Mouse (Mus musculus): ENCODE results near the gene Mrtfb. TPM values are rescaled to one million over a fixed set of nuclear protein-coding genes. Genes with fewer than 3 reads are reported as not detected.

Gene Mrtfb
- 25.2 and 26.2 TPM in 2 replicates for polyA plus RNA-seq (2014; fragmentation: Nextera tagmentation; extraction: Ambion mirVana)

GRCm38 (mm10) chr16:13255855-13256635, at the start of gene Mrtfb:
Gene Mrtfb (plus strand): TSS chr16:13256481.
- ATAC-seq (replicated peaks; ENCODE audit: insufficient number of reproducible peaks, low FRiP score, low TSS enrichment, low read depth) = peak; percentile 78
- peak; percentile 85 for DNase-seq (ENCODE audit: low spot score)
- Histone ChIP-seq H3K27ac (replicated peaks; ENCODE audit: low read depth, low read length) (peak within 1 kb of the TSS; percentile 77), H3K36me3 (replicated peaks; ENCODE audit: control insufficient read depth, insufficient read depth, low read depth, low read length) (no peaks in the 10 kb centered on the region), H3K4me2 (ENCODE audit: low read depth, low read length) (peak within 1 kb of the TSS; percentile 82), H3K9me3 (replicated peaks; ENCODE audit: control insufficient read depth, low read length) (no peaks in the 10 kb centered on the region), H3K27me3 (ENCODE audit: control insufficient read depth, insufficient read depth, low read length) (no peaks in the 10 kb centered on the region), H3K4me1 (ENCODE audit: control insufficient read depth, insufficient read depth, low read length) (no peaks in the 10 kb centered on the region), H3K4me3 (ENCODE audit: low read depth, low read length) (peak within 1 kb of the TSS; percentile 87), H3K9ac (replicated peaks; ENCODE audit: low read length) (peak within 1 kb of the TSS; percentile 94)
- WGBS = under 1% methylated on average over 47 of the region's 56 CpGs

- H3K4me2 ChIP-seq (ENCODE audit: low read depth, low read length) = no peak overlapping the region
- no peak overlapping the region for H3K4me3 ChIP-seq (ENCODE audit: low read depth, low read length)
- no peaks in the 10 kb centered on the region for H3K27me3 ChIP-seq (ENCODE audit: control insufficient read depth, insufficient read depth, low read length)
- no peaks in the 10 kb centered on the region for H3K36me3 ChIP-seq (replicated peaks; ENCODE audit: control insufficient read depth, insufficient read depth, low read depth, low read length)
- H3K9ac ChIP-seq (replicated peaks; ENCODE audit: low read length) = no peak overlapping the region
- no peaks in the 10 kb centered on the region for H3K9me3 ChIP-seq (replicated peaks; ENCODE audit: control insufficient read depth, low read length)
- DNase-seq (ENCODE audit: low spot score) = no peak
- H3K4me1 ChIP-seq (ENCODE audit: control insufficient read depth, insufficient read depth, low read length) = no peaks in the 10 kb centered on the region
- no peak for ATAC-seq (replicated peaks; ENCODE audit: insufficient number of reproducible peaks, low FRiP score, low TSS enrichment, low read depth)
- no peak overlapping the region for H3K27ac ChIP-seq (replicated peaks; ENCODE audit: low read depth, low read length)
- WGBS = 51% methylated on average over 5 of the region's 5 CpGs
Measured at GRCm38 (mm10) chr16:13207649-13208048, 48.6 kb upstream of the Mrtfb start.

GRCm38 (mm10) chr16:13208087-13208486, 48.2 kb upstream of the Mrtfb start:
- H3K9ac ChIP-seq (replicated peaks; ENCODE audit: low read length) = no peak overlapping the region
- no peak for ATAC-seq (replicated peaks; ENCODE audit: insufficient number of reproducible peaks, low FRiP score, low TSS enrichment, low read depth)
- H3K36me3 ChIP-seq (replicated peaks; ENCODE audit: control insufficient read depth, insufficient read depth, low read depth, low read length) = no peaks in the 10 kb centered on the region
- H3K9me3 ChIP-seq (replicated peaks; ENCODE audit: control insufficient read depth, low read length) = no peaks in the 10 kb centered on the region
- no peaks in the 10 kb centered on the region for H3K4me1 ChIP-seq (ENCODE audit: control insufficient read depth, insufficient read depth, low read length)
- WGBS = 27% methylated on average over 3 of the region's 3 CpGs
- H3K4me3 ChIP-seq (ENCODE audit: low read depth, low read length) = no peak overlapping the region
- DNase-seq (ENCODE audit: low spot score) = no peak
- no peaks in the 10 kb centered on the region for H3K27me3 ChIP-seq (ENCODE audit: control insufficient read depth, insufficient read depth, low read length)
- no peak overlapping the region for H3K27ac ChIP-seq (replicated peaks; ENCODE audit: low read depth, low read length)
- no peak overlapping the region for H3K4me2 ChIP-seq (ENCODE audit: low read depth, low read length)

- Histone ChIP-seq H3K9ac (replicated peaks; ENCODE audit: low read length) (no peak overlapping the region), H3K36me3 (replicated peaks; ENCODE audit: control insufficient read depth, insufficient read depth, low read depth, low read length) (no peaks in the 10 kb centered on the region), H3K4me3 (ENCODE audit: low read depth, low read length) (no peak overlapping the region), H3K27ac (replicated peaks; ENCODE audit: low read depth, low read length) (no peak overlapping the region), H3K4me2 (ENCODE audit: low read depth, low read length) (no peak overlapping the region), H3K27me3 (ENCODE audit: control insufficient read depth, insufficient read depth, low read length) (no peaks in the 10 kb centered on the region), H3K9me3 (replicated peaks; ENCODE audit: control insufficient read depth, low read length) (no peaks in the 10 kb centered on the region), H3K4me1 (ENCODE audit: control insufficient read depth, insufficient read depth, low read length) (no peaks in the 10 kb centered on the region)
- WGBS = 64% methylated on average over 4 of the region's 4 CpGs
- no peak for DNase-seq (ENCODE audit: low spot score)
- ATAC-seq (replicated peaks; ENCODE audit: insufficient number of reproducible peaks, low FRiP score, low TSS enrichment, low read depth) = no peak
Measured at GRCm38 (mm10) chr16:13212781-13213180, 43.5 kb upstream of the Mrtfb start.

- H3K27me3 ChIP-seq (ENCODE audit: control insufficient read depth, insufficient read depth, low read length) = no peaks in the 10 kb centered on the region
- no peaks in the 10 kb centered on the region for H3K9me3 ChIP-seq (replicated peaks; ENCODE audit: control insufficient read depth, low read length)
- no peak for ATAC-seq (replicated peaks; ENCODE audit: insufficient number of reproducible peaks, low FRiP score, low TSS enrichment, low read depth)
- H3K9ac ChIP-seq (replicated peaks; ENCODE audit: low read length) = no peak overlapping the region
- H3K36me3 ChIP-seq (replicated peaks; ENCODE audit: control insufficient read depth, insufficient read depth, low read depth, low read length) = no peaks in the 10 kb centered on the region
- no peak overlapping the region for H3K4me2 ChIP-seq (ENCODE audit: low read depth, low read length)
- DNase-seq (ENCODE audit: low spot score) = no peak
- WGBS = 77% methylated on average over 5 of the region's 5 CpGs
- no peaks in the 10 kb centered on the region for H3K4me1 ChIP-seq (ENCODE audit: control insufficient read depth, insufficient read depth, low read length)
- H3K27ac ChIP-seq (replicated peaks; ENCODE audit: low read depth, low read length) = no peak overlapping the region
- no peak overlapping the region for H3K4me3 ChIP-seq (ENCODE audit: low read depth, low read length)
Measured at GRCm38 (mm10) chr16:13216116-13216952, 39.9 kb upstream of the Mrtfb start.

GRCm38 (mm10) chr16:13217951-13218350, 38.3 kb upstream of the Mrtfb start:
- 86% methylated on average over 8 of the region's 8 CpGs for WGBS
- ATAC-seq (replicated peaks; ENCODE audit: insufficient number of reproducible peaks, low FRiP score, low TSS enrichment, low read depth) = no peak
- DNase-seq (ENCODE audit: low spot score) = no peak

GRCm38 (mm10) chr16:13221475-13221874, 34.8 kb upstream of the Mrtfb start:
- ATAC-seq (replicated peaks; ENCODE audit: insufficient number of reproducible peaks, low FRiP score, low TSS enrichment, low read depth) (no peak), DNase-seq (ENCODE audit: low spot score) (no peak)
- Histone ChIP-seq H3K4me2 (ENCODE audit: low read depth, low read length) (no peak overlapping the region), H3K4me1 (ENCODE audit: control insufficient read depth, insufficient read depth, low read length) (no peaks in the 10 kb centered on the region), H3K4me3 (ENCODE audit: low read depth, low read length) (no peak overlapping the region), H3K27me3 (ENCODE audit: control insufficient read depth, insufficient read depth, low read length) (no peaks in the 10 kb centered on the region), H3K9ac (replicated peaks; ENCODE audit: low read length) (no peak overlapping the region), H3K36me3 (replicated peaks; ENCODE audit: control insufficient read depth, insufficient read depth, low read depth, low read length) (no peaks in the 10 kb centered on the region), H3K9me3 (replicated peaks; ENCODE audit: control insufficient read depth, low read length) (no peaks in the 10 kb centered on the region), H3K27ac (replicated peaks; ENCODE audit: low read depth, low read length) (no peak overlapping the region)
- WGBS = 91% methylated on average over 1 of the region's 1 CpGs

More at GRCm38 (mm10) chr16:13217951-13218350, 38.3 kb upstream of the Mrtfb start:
- Histone ChIP-seq H3K4me1 (ENCODE audit: control insufficient read depth, insufficient read depth, low read length) (no peaks in the 10 kb centered on the region), H3K9me3 (replicated peaks; ENCODE audit: control insufficient read depth, low read length) (no peaks in the 10 kb centered on the region), H3K4me2 (ENCODE audit: low read depth, low read length) (no peak overlapping the region), H3K9ac (replicated peaks; ENCODE audit: low read length) (no peak overlapping the region), H3K27me3 (ENCODE audit: control insufficient read depth, insufficient read depth, low read length) (no peaks in the 10 kb centered on the region), H3K27ac (replicated peaks; ENCODE audit: low read depth, low read length) (no peak overlapping the region), H3K36me3 (replicated peaks; ENCODE audit: control insufficient read depth, insufficient read depth, low read depth, low read length) (no peaks in the 10 kb centered on the region), H3K4me3 (ENCODE audit: low read depth, low read length) (no peak overlapping the region)

GRCm38 (mm10) chr16:13232043-13232442, 24.2 kb upstream of the Mrtfb start:
- no peak overlapping the region for H3K27ac ChIP-seq (replicated peaks; ENCODE audit: low read depth, low read length)
- 84% methylated on average over 7 of the region's 7 CpGs for WGBS

More at GRCm38 (mm10) chr16:13232043-13232442, 24.2 kb upstream of the Mrtfb start:
- H3K9me3 ChIP-seq (replicated peaks; ENCODE audit: control insufficient read depth, low read length) = no peaks in the 10 kb centered on the region
- no peak overlapping the region for H3K4me2 ChIP-seq (ENCODE audit: low read depth, low read length)
- no peak overlapping the region for H3K4me3 ChIP-seq (ENCODE audit: low read depth, low read length)
- no peaks in the 10 kb centered on the region for H3K36me3 ChIP-seq (replicated peaks; ENCODE audit: control insufficient read depth, insufficient read depth, low read depth, low read length)
- H3K9ac ChIP-seq (replicated peaks; ENCODE audit: low read length) = no peak overlapping the region
- no peaks in the 10 kb centered on the region for H3K4me1 ChIP-seq (ENCODE audit: control insufficient read depth, insufficient read depth, low read length)
- ATAC-seq (replicated peaks; ENCODE audit: insufficient number of reproducible peaks, low FRiP score, low TSS enrichment, low read depth) = no peak
- no peaks in the 10 kb centered on the region for H3K27me3 ChIP-seq (ENCODE audit: control insufficient read depth, insufficient read depth, low read length)
- no peak for DNase-seq (ENCODE audit: low spot score)
